ENCODE assay signal across 9 mouse cellular contexts in the genomic region with DNA sequence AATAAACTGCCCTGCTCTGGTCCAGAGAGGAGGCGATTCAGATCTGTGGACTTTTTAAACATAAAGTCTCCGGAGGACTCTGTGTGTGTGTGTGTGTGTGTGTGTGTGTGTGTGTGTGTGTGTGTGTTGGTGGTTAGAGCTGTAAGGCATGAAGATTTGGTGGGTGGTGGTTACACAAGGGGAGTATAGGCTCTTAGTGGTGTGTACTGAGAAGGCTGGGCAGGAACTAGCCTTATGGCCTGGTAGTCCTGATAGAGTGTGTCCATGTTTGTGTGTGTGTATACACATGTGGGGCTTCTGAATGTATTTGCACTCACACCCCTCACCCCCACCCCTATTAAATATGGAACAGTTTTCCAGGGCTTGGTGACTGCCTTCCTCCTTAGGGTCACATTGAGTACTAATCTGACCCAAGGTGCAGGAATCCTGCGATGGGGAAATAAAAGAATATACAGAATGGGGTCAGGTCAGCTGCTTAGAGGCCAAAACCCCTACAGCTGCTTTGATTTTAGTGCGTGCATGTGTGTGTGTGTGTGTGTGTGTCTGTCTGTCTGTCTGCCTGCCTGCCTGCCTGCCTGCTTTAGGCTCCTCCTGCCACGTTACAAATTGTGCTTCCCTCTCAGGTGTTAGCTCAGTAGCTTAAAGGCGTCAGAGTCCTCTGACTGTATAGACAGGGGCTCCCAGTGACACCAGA.
DNase-seq lines count a peak whose midpoint lies in the region; ATAC-seq lines count a peak whose summit lies in the region.
"Had no signal": no experiment of that assay in that cellular context is flagged by ENCODE, and none has a peak within 500 bp of the region (broad histone marks: within the 10 kb centered on the region; RNA-seq: fewer than 3 reads in every experiment).

No protein-coding gene starts in this region.

- H3K4me2 ChIP-seq in embryonic facial prominence, embryonic 11.5 days (ENCODE audit: low read depth, low read length), result peak overlapping the region; percentile 36
- peak overlapping the region; percentile 82 for H3K4me2 ChIP-seq in intestine, embryonic 15.5 days (replicated peaks)
- peak overlapping the region; percentile 61 for H3K4me2 ChIP-seq in midbrain, embryonic 12.5 days (replicated peaks)

- 21% methylated on average over 6 of the region's 6 CpGs for WGBS in embryonic facial prominence, embryonic 11.5 days
- 25% methylated on average over 6 of the region's 6 CpGs for WGBS in intestine, embryonic 15.5 days
- WGBS in midbrain, embryonic 12.5 days, result 17% methylated on average over 6 of the region's 6 CpGs

- H3K36me3 ChIP-seq in embryonic facial prominence, embryonic 11.5 days (replicated peaks; ENCODE audit: control insufficient read depth, insufficient read depth, low read depth, low read length), result no peaks in the 10 kb centered on the region
- H3K36me3 ChIP-seq in intestine, embryonic 15.5 days, result no peaks in the 10 kb centered on the region
- H3K36me3 ChIP-seq in midbrain, embryonic 12.5 days, result no peaks in the 10 kb centered on the region

- H3K9me3 ChIP-seq in embryonic facial prominence, embryonic 11.5 days (replicated peaks; ENCODE audit: control insufficient read depth, low read length), result no peaks in the 10 kb centered on the region
- no peaks in the 10 kb centered on the region for H3K9me3 ChIP-seq in intestine, embryonic 15.5 days
- no peaks in the 10 kb centered on the region for H3K9me3 ChIP-seq in midbrain, embryonic 12.5 days

- H3K9ac ChIP-seq in embryonic facial prominence, embryonic 11.5 days (replicated peaks; ENCODE audit: low read length), result peak overlapping the region; percentile 56
- H3K9ac ChIP-seq in intestine, embryonic 15.5 days, result no peak overlapping the region
- H3K9ac ChIP-seq in midbrain, embryonic 12.5 days (replicated peaks), result peak overlapping the region; percentile 100

- H3K4me1 ChIP-seq in embryonic facial prominence, embryonic 11.5 days (ENCODE audit: control insufficient read depth, insufficient read depth, low read length), result peaks cover 9% of the 10 kb centered on the region
- peaks cover 41% of the 10 kb centered on the region for H3K4me1 ChIP-seq in intestine, embryonic 15.5 days (replicated peaks)
- peaks cover 67% of the 10 kb centered on the region for H3K4me1 ChIP-seq in midbrain, embryonic 12.5 days

- H3K27me3 ChIP-seq in embryonic facial prominence, embryonic 11.5 days (ENCODE audit: control insufficient read depth, insufficient read depth, low read length), result no peaks in the 10 kb centered on the region
- H3K27me3 ChIP-seq in intestine, embryonic 15.5 days (replicated peaks), result no peaks in the 10 kb centered on the region
- no peaks in the 10 kb centered on the region for H3K27me3 ChIP-seq in midbrain, embryonic 12.5 days

- intact Hi-C loops in gastrocnemius, postnatal 14 days (cut with DNase I; ENCODE audit: low total_unique reads), result no loop called here

- peak; percentile 18 for DNase-seq in adrenal gland, adult 8-10 months
- no peak for DNase-seq in adrenal gland, postnatal 36 days
- no peak for DNase-seq in embryonic facial prominence, embryonic 11.5 days (ENCODE audit: low spot score)
- no peak for DNase-seq in gastrocnemius, postnatal 14 days
- DNase-seq in cerebellum, postnatal 4 days (ENCODE audit: low spot score in 2 of 2), result no peak
- no peak for DNase-seq in thymus, postnatal 36 days
- DNase-seq: heart, postnatal 36 days had no signal

- H3K27ac ChIP-seq in embryonic facial prominence, embryonic 11.5 days (replicated peaks; ENCODE audit: low read depth, low read length), result peak overlapping the region; percentile 56
- H3K27ac ChIP-seq in intestine, embryonic 15.5 days, result peak overlapping the region; percentile 68
- peak overlapping the region; percentile 100 for H3K27ac ChIP-seq in midbrain, embryonic 12.5 days (replicated peaks)

- ATAC-seq in embryonic facial prominence, embryonic 11.5 days (replicated peaks; ENCODE audit: insufficient number of reproducible peaks, low FRiP score, low TSS enrichment, low read depth), result no peak
- no peak for ATAC-seq in intestine, embryonic 15.5 days
- ATAC-seq in midbrain, embryonic 12.5 days (ENCODE audit: low FRiP score, low read depth), result no peak

- peak overlapping the region; percentile 91 for H3K4me3 ChIP-seq in embryonic facial prominence, embryonic 11.5 days (ENCODE audit: low read depth, low read length)
- H3K4me3 ChIP-seq in intestine, embryonic 15.5 days (replicated peaks), result no peak overlapping the region
- H3K4me3 ChIP-seq in midbrain, embryonic 12.5 days, result peak overlapping the region; percentile 99
